Mouse (Mus musculus) CH12.LX (cell line): ENCODE data around the gene Nprl3. TPM values are rescaled to one million over a fixed set of nuclear protein-coding genes. Genes with fewer than 3 reads are reported as not detected.
"Not testable (repeated sequence)": the region's sequence is repeated elsewhere in the genome, so short reads cannot be mapped to it uniquely, and the experiment has no call there.

Experiments used
- DNase-seq: peaks from one replicate; pipeline ENCODE4 v3.0.0-alpha.2; 2013; ENCODE audit errors: extremely low read depth
- H3K27ac ChIP-seq: 2 replicates; pipeline ENCODE4 v1.5.1; 2012; ENCODE audit warnings: low read depth, mild to moderate bottlenecking, control low read depth, moderate library complexity; ENCODE audit not compliant: insufficient read depth
- H3K27me3 ChIP-seq: replicated peaks from 2 replicates; pipeline ENCODE3; 2012; ENCODE audit warnings: inconsistent platforms
- H3K36me3 ChIP-seq, 2 experiments: replicated peaks in 1 of 2; 2 replicates each; pipeline versions ENCODE3 to v1.6.1; 2012; ENCODE audit warnings: inconsistent platforms in 1 of 2, low read length in 1 of 2, mild to moderate bottlenecking in 1 of 2, mixed read lengths in 1 of 2, moderate library complexity in 1 of 2; ENCODE audit not compliant: control insufficient read depth in 1 of 2, insufficient read depth in 1 of 2
- H3K4me1 ChIP-seq, 2 experiments: 2 replicates each; pipeline ENCODE4 v1.6.1; 2012; ENCODE audit warnings: inconsistent platforms in 1 of 2, moderate library complexity in 1 of 2; ENCODE audit not compliant: insufficient read depth in 2 of 2, control insufficient read depth in 1 of 2
- H3K4me2 ChIP-seq: 2 replicates; pipeline ENCODE4 v1.6.1; 2012; ENCODE audit warnings: low read depth, mild to moderate bottlenecking, control low read depth; ENCODE audit not compliant: poor library complexity, insufficient read depth, severe bottlenecking
- H3K4me3 ChIP-seq, 3 experiments: fragments of 150-350 bp in 1 of 3; sonication (generic) in 1 of 3; replicated peaks in 1 of 3; 2 replicates each; pipeline versions ENCODE3 to v1.5.1; 2011 to 2012; ENCODE audit warnings: low read depth in 2 of 3, low read length in 2 of 3, mild to moderate bottlenecking in 2 of 3, moderate library complexity in 2 of 3, control low read depth in 1 of 3, improper control_type of control experiment in 1 of 3, inconsistent platforms in 1 of 3, mixed read lengths in 1 of 3; ENCODE audit not compliant: poor library complexity in 1 of 3
- H3K79me2 ChIP-seq: replicated peaks from 2 replicates; pipeline ENCODE4 v1.6.1; 2012; ENCODE audit warnings: mild to moderate bottlenecking, moderate library complexity; ENCODE audit not compliant: control insufficient read depth, poor library complexity, insufficient read depth, severe bottlenecking; ENCODE audit errors: extremely low read depth
- H3K9ac ChIP-seq: 2 replicates; pipeline ENCODE4 v1.6.1; 2012; ENCODE audit warnings: low read depth, mild to moderate bottlenecking, control low read depth, moderate library complexity; ENCODE audit not compliant: insufficient read depth
- H3K9me3 ChIP-seq: replicated peaks from 2 replicates; pipeline ENCODE3; 2012; ENCODE audit warnings: low read length, inconsistent platforms, mixed read lengths
- CHD1 ChIP-seq: IDR thresholded peaks from 2 replicates; pipeline ENCODE4 v1.6.1; 2012; ENCODE audit warnings: low read depth, low read length, improper control_type of control experiment, inconsistent platforms
- CHD2 ChIP-seq: IDR thresholded peaks from 2 replicates; pipeline ENCODE4 v1.6.1; 2011; ENCODE audit warnings: low read length, improper control_type of control experiment
- CTCF ChIP-seq, 2 experiments: IDR thresholded peaks in 1 of 2; conservative IDR thresholded peaks in 1 of 2; 2 replicates each; pipeline ENCODE4 v1.5.1; 2011 to 2012; ENCODE audit warnings: low read depth in 2 of 2, low read length in 2 of 2, improper control_type of control experiment in 1 of 2, inconsistent platforms in 1 of 2, mild to moderate bottlenecking in 1 of 2, moderate library complexity in 1 of 2
- EP300 ChIP-seq: IDR thresholded peaks from 2 replicates; pipeline ENCODE4 v1.6.1; 2011; ENCODE audit warnings: low read length, improper control_type of control experiment
- GABPA ChIP-seq: IDR thresholded peaks from 2 replicates; pipeline ENCODE4 v1.6.1; 2012; ENCODE audit warnings: low read depth, low read length, improper control_type of control experiment, inconsistent platforms; ENCODE audit not compliant: insufficient replicate concordance
- MAZ ChIP-seq: IDR thresholded peaks from 2 replicates; pipeline ENCODE4 v1.6.1; 2012; ENCODE audit warnings: low read depth, mild to moderate bottlenecking, inconsistent platforms, low read length, improper control_type of control experiment, moderate library complexity
- MEF2A ChIP-seq: IDR thresholded peaks from 2 replicates; pipeline ENCODE4 v1.6.1; 2014; ENCODE audit warnings: low read depth, mild to moderate bottlenecking, inconsistent platforms, low read length, improper control_type of control experiment, borderline replicate concordance
- MYC ChIP-seq: IDR thresholded peaks from 2 replicates; pipeline ENCODE4 v1.6.1; 2011; ENCODE audit warnings: low read depth, mild to moderate bottlenecking, improper control_type of control experiment, low read length
- RAD21 ChIP-seq: IDR thresholded peaks from 2 replicates; pipeline ENCODE4 v1.6.1; 2011; ENCODE audit warnings: low read depth, mild to moderate bottlenecking, low read length, improper control_type of control experiment, moderate library complexity
- SMC3 ChIP-seq: IDR thresholded peaks from 2 replicates; pipeline ENCODE4 v1.6.1; 2011; ENCODE audit warnings: low read depth, low read length, improper control_type of control experiment
- TBP ChIP-seq: conservative IDR thresholded peaks from 2 replicates; pipeline ENCODE4 v1.6.1; 2011; ENCODE audit warnings: low read depth, low read length, improper control_type of control experiment
- TCF12 ChIP-seq: IDR thresholded peaks from 2 replicates; pipeline ENCODE4 v1.6.1; 2014; ENCODE audit warnings: low read depth, mild to moderate bottlenecking, inconsistent platforms, low read length, improper control_type of control experiment
- ZNF384 ChIP-seq: IDR thresholded peaks from 2 replicates; pipeline ENCODE4 v1.6.1; 2012; ENCODE audit warnings: low read depth, low read length, improper control_type of control experiment, inconsistent platforms
- dilution Hi-C: fragments of 300-500 bp; cut with MboI; formaldehyde crosslinking; loops from 2 replicates; pipeline ENCODE4 v1.14.3; 2020; ENCODE audit warnings: low sequenced_read_pairs; ENCODE audit not compliant: extremely low pct_unique_long_range_greater_than_20kb, extremely low pct_ligation_motif_present
- in situ Hi-C: fragments of 300-500 bp; cut with MboI; formaldehyde crosslinking; loops from 3 replicates; pipeline ENCODE4 v1.14.3; 2019; ENCODE audit warnings: low sequenced_read_pairs, low pct_ligation_motif_present, low pct_unique_long_range_greater_than_20kb, mixed read lengths
- polyA plus RNA-seq: library from polyadenylated mRNA; unstranded; fragments of >175 nt; gene quantifications from 2 replicates; pipeline ENCODE4 v1.2.1, GENCODE M21; 2012; ENCODE audit warnings: low read depth; ENCODE audit not compliant: insufficient read length
- total RNA-seq, 2 experiments: library from RNA; depleted of rRNA; stranded (reverse); fragments of 300-350 nt in 1 of 2; fragments of >200 nt in 1 of 2; gene quantifications; 2 replicates each; pipeline ENCODE4 v1.2.3; 2012 to 2014

Gene Nprl3
- total and polyA plus RNA-seq, 3 experiments, result 47.9 to 79.8 (median 51.7) TPM

- TF ChIP-seq CTCF (conservative IDR thresholded peaks at IDR 0.05 in 1 of 2, IDR thresholded peaks at IDR 0.05 in 1 of 2; ENCODE audit: low read depth in 2 of 2, low read length in 2 of 2) (peak; percentile 71 to 83), TCF12 (peak; percentile 13; the same call in 1 of the 2 replicates), RAD21 (peak; percentile 18), SMC3 (peak; percentile 66)
- dilution Hi-C loops, H3K79me2 ChIP-seq, H3K9me3 ChIP-seq, H3K36me3 ChIP-seq, H3K4me1 ChIP-seq, H3K4me3 ChIP-seq, H3K27ac ChIP-seq, H3K9ac ChIP-seq: not testable (repeated sequence)
- DNase-seq, result peak; percentile 40
- Histone ChIP-seq H3K4me2 (peak within 1 kb of the TSS; percentile 10; the same call in 1 of the 2 replicates), H3K27me3 (peaks cover 19% of the 10 kb centered on the region)
- in situ Hi-C loops, result loop anchor here (10.0 to 25.0 kb wide), 2 partner anchors 115 to 313 kb away; no protein-coding TSS in a partner anchor
Observed at GRCm38 (mm10) chr11:32299865-32300264, 32.4 kb upstream of the Nprl3 start, which contains the start of gene Hbq1a. Gene Hbq1a (plus strand): TSS chr11:32300069.

GRCm38 (mm10) chr11:32298532-32298918 is 31.0 kb upstream of the Nprl3 start:
- Histone ChIP-seq H3K4me1 (peaks cover 5 to 6% of the 10 kb centered on the region in 2 experiments; a peak in 1 of 4 replicates), H3K27ac (no peak overlapping the region), H3K9ac (no peak overlapping the region), H3K9me3 (no peaks in the 10 kb centered on the region), H3K79me2 (no peaks in the 10 kb centered on the region), H3K27me3 (peaks cover 14% of the 10 kb centered on the region)
- dilution Hi-C loops (no loop called here), in situ Hi-C loops (no loop called here)
- no peak for DNase-seq
- TF ChIP-seq GABPA, result no peak
- TF ChIP-seq MAZ, result no peak
- no peak for TF ChIP-seq MEF2A
- TF ChIP-seq EP300, result no peak
- no peak for TF ChIP-seq CHD2
- no peak for TF ChIP-seq SMC3
- no peak for TF ChIP-seq CTCF (conservative IDR thresholded peaks at IDR 0.05 in 1 of 2, IDR thresholded peaks at IDR 0.05 in 1 of 2; ENCODE audit: low read depth in 2 of 2, low read length in 2 of 2)
- TF ChIP-seq TBP, result no peak
- TF ChIP-seq ZNF384, result no peak
- TF ChIP-seq TCF12, result no peak
- TF ChIP-seq CHD1, result no peak
- no peak for TF ChIP-seq MYC
- TF ChIP-seq, all 38 proteins: peak for 0
- Histone ChIP-seq H3K36me3 (no peaks in the 10 kb centered on the region), H3K4me3 (no peak overlapping the region), H3K4me2 (no peak overlapping the region)
